Mouse (Mus musculus) cerebellum, adult 9-10 months (tissue): ENCODE data around the gene Mex3d.

Experiments used
- DNase-seq: peaks from one replicate; pipeline ENCODE4 v3.0.0; 2022

The Mex3d gene

GRCm38 (mm10) chr10:80387522-80387959, at the start of gene Mex3d:
TSS of gene Mex3d (minus strand) at chr10:80387659.
- no peak for DNase-seq

DNA sequence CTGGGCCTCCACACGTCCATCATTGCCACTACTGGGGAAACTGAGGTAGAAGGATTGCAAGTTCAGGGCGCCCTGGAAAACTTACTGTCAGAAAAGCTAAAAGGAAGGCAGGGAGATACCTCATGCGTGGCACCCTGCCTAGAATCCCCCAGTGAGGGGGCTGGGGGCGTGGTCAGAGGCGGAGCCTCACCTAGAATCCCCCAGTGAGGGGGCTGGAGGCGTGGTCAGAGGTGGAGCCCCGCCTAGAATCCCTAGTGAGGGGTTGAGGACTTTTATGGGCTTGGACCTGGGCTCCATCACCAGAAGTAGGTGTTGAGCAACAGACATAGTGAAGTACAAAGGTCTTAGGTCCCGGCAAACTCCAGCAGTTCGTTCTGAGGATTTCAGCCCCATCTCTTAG, 48.8 kb upstream of the Mex3d start:
- peak; percentile 59 for DNase-seq

DNA sequence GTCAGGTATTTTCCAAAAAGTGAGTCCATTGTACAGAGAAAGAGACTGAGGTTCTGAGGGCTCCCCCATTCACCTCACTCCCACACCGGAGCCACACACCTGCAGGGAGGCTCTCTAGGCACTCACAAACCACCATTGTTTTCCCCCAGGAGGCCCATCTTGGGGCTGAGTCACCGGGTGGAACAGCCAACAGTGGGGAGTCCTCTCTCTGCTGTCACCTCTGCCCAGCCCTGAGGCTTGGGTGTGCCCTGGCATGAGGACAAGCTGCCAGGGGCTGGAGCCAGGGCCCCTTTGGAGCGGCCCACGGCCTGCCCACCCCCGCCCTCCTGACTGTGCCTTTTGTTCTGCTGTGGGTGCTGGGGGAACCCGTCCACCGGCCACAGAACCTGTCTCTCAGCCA, 48.3 kb upstream of the Mex3d start:
- DNase-seq: peak; percentile 42

DNA sequence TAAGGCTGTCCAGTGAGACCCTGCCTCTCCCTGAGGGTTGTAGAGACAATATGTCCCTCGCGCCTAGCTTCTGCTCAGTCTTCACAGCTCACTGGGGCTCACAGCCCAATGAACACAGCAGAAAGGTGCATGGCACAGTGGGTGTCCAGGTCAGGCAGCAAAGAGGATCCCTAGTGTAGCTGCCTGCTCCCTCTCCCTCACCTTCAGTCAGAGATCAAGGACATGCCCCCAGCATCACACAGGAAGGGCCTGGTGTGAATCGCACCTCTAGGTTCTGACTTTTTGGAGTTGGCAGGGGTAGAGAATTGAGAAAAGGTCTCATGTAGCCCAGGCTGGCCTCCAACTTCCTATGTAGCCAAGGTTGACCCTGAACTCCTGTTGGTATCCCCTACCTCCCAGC, 47.4 kb upstream of the Mex3d start:
- DNase-seq: no peak

- no peak for DNase-seq
These were observed 46.8 kb upstream of the Mex3d start for GRCm38 (mm10) chr10:80434233-80434592.

DNA sequence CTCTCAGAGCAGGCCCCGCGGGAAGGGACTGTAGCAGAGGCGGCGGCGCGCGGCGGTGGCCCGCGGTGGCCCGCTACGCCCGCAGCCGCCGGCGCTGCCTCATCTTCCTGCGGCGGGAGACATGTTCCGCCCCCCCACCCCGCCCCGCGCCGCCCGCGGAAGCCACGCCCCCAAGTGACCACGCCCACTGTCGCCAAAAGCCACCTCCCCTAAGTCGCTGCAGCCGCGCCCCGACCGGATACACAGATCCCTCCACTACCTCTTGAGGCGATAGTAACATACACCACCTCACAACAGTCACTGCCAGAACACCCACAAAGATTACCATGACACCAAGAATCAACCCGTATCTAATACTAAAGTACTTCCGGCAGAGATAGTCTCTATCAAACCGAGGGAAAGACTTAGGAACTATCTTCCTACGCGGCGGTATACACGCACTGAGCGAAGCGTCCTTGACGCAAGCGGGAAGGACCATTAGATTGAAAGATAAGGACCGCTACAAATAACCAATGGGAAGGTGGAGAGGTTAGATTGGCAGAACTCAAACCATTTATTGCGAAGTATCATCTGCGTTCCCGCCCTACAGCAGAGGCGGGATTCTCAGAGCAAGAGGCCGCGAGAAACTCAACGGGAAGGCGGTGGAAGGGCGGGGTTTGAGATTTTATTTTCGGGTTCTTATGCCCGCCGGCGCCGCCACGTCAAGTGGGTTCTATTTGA, 46.2 kb upstream of the Mex3d start, which contains the start of gene Tcf3:
TSS of gene Tcf3 (minus strand) at position 135 of the 720 bp plus-strand sequence.
- DNase-seq: peak; percentile 99

GRCm38 (mm10) chr10:80432936-80433512, 45.6 kb upstream of the Mex3d start:
- peak; percentile 74 for DNase-seq

- no peak for DNase-seq
These were observed 44.9 kb upstream of the Mex3d start for GRCm38 (mm10) chr10:80432387-80432785.

GRCm38 (mm10) chr10:80431570-80432386, 44.3 kb upstream of the Mex3d start:
- peak; percentile 57 for DNase-seq

- DNase-seq: peak; percentile 30
These were observed 43.0 kb upstream of the Mex3d start for GRCm38 (mm10) chr10:80430375-80430980.

DNA sequence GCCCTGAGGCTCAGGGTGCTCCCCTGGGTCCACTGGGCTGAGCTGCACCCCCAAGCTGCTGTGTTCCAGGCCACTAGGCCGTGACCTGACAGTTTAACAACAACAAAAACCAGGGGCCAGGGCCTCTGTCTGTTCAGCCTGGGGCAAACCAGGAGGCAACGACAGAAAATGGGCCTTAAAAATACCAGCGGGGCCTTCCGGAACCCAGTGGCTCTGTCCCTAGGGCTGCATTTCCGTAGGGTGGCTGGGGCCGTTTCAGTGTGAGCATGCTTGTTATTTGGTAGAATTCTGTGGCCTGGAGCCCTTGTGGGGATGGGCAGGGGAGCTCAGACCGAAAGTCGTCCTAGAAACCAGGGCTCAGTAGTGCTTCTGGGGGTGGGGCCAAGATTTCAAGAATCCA, 42.3 kb upstream of the Mex3d start:
- DNase-seq: no peak

- DNase-seq: no peak
These were observed 37.6 kb upstream of the Mex3d start for GRCm38 (mm10) chr10:80425041-80425440.

GRCm38 (mm10) chr10:80423562-80423961, 36.1 kb upstream of the Mex3d start:
- DNase-seq: peak; percentile 29

GRCm38 (mm10) chr10:80421651-80422472, 34.4 kb upstream of the Mex3d start:
- no peak for DNase-seq

DNA sequence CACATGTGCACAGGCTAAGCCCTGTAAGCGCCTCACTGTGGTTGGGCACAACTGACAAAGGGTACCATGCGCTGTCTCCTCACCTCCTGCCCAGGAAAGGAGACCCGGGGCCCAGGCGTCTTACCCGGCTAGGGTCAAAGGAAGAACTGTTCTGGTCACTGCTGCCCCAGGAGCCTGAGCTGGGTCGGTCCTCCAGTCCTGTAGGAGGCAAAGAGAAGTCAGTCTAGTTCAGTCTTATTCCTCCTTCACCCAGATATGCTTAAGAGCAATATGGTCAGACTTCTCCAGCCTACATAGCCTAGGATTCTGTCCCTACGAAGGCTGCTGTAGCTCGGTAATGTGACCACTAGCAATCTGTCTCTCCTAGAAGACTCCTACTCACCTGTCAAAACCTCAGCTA, 33.7 kb upstream of the Mex3d start:
- DNase-seq: no peak

DNA sequence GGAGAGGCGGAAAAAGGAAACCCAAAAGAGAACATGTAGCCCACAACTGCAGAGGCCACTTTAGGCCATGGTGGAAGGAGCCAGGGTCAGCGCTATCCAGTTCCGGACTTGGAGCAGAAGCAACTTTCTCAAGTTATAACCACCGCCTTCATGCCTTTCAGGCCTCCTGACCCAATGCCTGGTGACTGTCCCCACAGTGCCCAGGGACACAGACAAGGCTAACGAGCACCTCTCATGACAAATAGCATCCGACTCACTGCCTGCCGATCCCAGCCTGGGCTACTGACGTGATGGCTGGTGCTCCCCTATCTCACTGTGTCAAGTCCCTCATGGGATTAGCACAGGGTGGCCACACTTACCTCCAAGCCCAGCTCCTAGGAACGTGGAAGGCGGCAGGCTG, 33.3 kb upstream of the Mex3d start:
- peak; percentile 32 for DNase-seq

DNA sequence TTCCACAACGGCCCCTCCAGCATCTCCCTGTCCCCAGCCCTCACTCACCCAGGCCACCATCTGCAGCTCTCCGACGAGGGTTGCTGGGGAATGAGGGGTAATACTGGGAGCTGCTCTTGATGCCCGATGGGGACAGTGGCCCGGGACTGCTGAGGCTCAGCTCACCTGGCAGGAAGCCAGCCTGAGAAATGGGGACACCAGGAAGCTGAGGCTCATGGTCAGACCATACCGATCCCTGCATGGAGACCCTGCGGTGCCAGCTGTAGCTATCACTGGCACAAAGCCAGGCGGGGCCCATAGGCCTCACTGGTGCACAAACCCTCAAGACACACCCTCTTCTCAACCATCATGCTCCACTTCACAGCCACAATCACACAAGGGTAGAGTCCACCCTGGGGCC, 32.0 kb upstream of the Mex3d start:
- DNase-seq: peak; percentile 68

DNA sequence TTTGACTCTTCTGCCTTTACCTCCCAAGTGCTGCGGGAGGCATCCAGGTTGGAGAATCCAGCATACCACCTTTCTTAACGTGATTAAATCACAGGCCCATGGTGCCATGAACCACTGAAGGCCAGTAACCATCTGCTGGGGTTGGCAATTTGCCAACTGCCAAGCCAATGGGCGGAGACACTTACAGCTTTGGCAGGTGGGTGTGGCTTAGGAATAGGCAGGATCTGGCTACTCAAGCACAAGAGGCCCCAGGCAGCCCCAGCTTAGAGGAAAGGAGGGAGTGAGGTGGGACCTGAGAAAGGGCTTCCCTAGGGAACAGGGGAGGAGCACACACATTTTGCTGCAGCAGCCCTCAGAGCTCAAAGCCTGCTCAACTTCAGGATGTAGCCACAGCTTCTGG, 30.9 kb upstream of the Mex3d start:
- peak; percentile 90 for DNase-seq

- DNase-seq: peak; percentile 66
These were observed 30.4 kb upstream of the Mex3d start for GRCm38 (mm10) chr10:80417841-80418240.

DNA sequence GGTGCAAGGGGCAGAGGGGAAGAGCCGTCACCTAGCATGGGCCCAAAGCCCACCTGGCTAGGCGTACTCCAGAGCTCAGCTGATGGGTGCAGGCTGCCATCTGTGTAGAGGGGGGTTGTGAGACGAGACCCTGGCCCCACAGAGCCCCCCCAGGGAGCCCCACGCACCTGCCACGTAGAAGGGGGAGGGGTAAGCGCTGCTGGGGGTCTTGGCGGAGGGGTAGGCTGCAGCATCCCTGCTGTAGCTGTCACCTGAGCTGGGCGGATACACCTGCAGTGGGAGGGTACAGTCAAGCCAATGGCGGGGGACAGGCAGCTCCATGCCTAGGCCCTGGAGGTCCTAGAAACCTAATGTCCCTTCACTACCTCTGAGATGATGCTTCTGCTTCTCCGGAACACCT, 29.9 kb upstream of the Mex3d start:
- no peak for DNase-seq

GRCm38 (mm10) chr10:80415566-80415965, 28.1 kb upstream of the Mex3d start:
- DNase-seq: no peak
